Mouse (Mus musculus) adrenal gland, postnatal 36 days (tissue): ENCODE measurements at regions not wholly inside any gene's neighbourhood (a gene's known extent, or its start where the extent isn't known, plus 50 kb on each side); places are given as distances from the start of the nearest gene placed in this dataset.

Experiments used
- DNase-seq, 2 experiments: peaks; one replicate each; pipeline ENCODE4 v3.0.0; 2021; ENCODE audit warnings: mixed read lengths in 1 of 2

GRCm38 (mm10) chr13:59393231-59393938 lies 191.6 kb downstream of the Agtpbp1 start:
- no peak for DNase-seq

DNA sequence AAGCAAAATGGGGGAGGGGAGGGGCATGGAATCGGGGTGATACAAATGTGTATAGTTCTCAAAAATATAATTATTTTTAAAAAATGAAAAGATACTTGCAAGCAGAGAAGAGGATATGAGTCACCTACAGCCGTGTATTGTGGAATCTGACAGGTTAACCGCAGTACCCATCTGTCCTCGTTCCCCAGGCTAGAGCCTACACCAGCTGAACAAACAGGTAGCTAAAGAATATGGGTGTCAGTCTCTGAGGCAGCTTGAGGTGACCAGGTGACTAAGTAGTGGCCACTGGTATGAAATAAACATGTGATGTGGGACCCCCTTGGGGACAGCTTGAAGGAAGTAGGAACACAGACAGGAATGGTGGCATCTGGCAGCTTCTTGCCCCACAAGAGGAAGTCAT lies 192.2 kb downstream of the Agtpbp1 start:
- no peak for DNase-seq

GRCm38 (mm10) chr13:59387627-59388325 lies 197.3 kb downstream of the Agtpbp1 start:
- DNase-seq: no peak

DNA sequence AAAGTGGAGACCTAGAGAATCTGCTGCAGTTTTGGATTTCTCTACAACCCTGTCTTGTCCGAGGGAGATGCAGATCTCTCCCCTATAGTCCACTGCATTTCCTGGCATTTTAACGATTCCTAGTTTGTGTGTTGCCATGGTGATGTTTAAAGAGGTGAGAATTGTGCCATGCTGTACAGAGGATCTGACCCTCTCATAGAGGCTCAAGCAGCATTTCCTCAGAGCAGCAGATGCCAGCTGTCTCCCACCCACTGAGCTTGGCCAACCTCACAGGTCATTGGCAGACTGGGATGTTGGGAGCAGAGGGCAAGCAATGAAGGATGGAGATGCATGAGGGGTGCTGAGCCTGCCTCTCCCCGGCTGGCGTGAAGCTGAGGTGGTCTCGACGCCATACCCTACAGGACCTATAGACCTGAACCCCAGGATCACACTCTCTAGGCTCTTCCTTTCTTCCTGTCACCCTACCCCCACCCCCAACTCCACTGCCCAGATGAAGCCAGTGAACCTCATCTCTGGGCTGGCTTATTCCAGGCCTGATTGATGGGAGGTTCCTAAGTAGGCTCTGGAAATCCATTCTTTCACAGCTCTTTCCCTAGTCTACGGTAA lies 198.0 kb downstream of the Agtpbp1 start:
- DNase-seq: no peak

DNA sequence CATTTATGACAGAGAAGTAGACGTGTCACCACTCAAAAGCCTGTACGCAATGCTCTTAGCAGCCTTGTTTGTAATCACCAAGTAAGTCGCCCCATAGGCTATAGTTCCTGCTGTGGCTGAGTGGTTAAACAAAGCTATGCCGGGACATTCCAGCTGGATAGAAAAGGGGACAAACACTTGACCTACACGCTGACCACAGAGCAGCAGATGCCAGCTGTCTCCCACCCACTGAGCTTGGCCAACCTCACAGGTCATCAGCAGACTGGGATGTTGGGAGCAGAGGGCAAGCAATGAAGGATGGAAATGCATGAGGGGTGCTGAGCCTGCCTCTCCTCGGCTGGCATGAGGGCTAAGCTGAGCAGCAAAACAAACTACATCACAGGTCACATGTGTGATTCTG lies 199.2 kb downstream of the Agtpbp1 start:
- no peak for DNase-seq

DNA sequence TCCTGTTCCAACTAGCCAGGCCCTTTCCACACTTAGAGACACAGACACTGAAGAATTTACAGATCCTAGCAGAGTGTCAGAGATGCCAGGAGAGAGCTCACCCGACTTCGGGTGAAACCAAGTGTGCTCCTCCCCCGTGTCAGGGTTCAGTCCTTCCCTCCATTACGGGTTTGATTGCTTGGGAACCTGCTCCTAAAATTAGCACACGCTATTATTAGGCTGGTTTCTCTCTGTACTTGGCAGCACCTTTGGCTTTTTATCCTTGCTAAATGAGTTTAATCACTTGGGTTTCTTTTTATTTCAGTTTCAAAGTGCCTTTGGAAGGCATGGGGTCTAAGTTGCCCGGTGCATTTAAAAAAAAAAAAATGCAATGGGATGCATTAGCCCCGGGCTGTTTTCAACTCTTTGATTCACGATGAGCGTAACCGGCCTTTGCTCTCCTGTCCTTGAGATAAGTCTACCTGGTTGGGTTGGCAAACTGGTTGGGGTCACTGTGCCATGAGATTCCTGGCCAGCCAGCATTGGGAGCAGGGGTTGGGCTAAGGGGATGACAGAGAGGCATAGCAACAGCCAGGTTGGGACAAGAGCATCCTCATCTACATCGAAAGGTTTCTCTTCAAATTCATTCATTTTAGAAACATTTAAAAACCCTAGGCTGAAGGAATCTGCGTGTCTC lies 214.7 kb downstream of the Agtpbp1 start:
- DNase-seq: no peak

GRCm38 (mm10) chr13:59368550-59369449 lies 216.2 kb downstream of the Agtpbp1 start:
- DNase-seq: no peak

- DNase-seq: peak; percentile 75
Measured at GRCm38 (mm10) chr13:59365460-59365859, 219.6 kb downstream of the Agtpbp1 start.

DNA sequence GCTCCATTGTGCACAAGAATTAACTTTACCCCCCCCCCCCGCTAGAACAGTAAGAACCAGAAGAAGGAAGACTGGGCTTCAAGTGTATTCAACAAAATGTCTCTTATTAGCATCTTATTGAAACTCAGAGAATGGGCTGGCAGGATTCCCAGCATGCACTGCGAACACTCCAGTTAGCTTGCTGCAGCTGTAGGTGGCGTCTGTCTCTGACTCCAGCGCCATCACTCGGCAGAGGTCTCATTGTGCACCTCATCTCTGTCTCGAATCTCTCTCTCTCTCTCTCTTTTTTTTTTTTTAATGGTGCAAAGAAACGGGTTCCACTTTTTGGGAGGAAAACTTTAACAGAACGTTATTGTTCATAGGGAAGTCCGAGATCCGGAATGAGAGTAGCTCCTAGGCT lies 221.6 kb downstream of the Agtpbp1 start:
- DNase-seq: no peak

DNA sequence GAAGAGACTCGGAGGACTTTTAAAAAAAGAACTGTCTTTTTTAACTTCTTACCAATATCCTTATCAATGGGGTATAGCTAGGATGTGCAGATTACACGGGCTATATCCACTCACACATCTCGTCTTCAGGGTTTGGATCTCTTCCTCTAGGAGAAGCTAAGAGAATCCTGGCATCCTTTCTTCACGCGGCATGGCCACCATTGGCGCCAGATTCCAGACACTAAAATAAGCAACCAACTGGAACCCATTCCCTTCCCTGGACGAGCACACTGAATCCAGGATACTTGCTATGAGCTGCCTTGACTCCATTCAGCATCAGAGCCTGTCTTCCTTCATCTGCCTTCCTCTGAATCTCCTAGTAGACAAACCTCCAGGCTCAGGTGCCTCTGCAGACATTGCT lies 223.7 kb downstream of the Agtpbp1 start:
- DNase-seq: no peak

- no peak for DNase-seq
Measured at GRCm38 (mm10) chr13:59360026-59360425, 225.0 kb downstream of the Agtpbp1 start.

DNA sequence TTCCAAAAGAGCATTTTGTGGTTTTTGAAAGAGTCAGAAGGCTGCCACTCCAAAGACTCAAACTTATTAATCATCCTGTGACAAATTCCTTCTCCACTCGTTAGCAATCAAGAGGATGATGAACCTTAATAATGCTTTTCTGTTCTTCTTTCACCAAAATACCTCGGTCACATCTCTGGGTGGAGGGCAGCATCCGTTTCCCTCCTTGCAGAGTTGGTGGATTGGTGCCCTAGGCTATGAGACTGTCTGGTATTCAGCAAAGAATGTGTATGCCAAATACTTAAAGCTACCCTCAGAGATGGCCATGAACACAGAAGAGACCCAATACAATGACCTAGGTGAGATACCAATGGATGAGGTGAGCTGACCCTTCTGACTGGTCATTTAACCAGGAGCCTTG lies 226.6 kb downstream of the Agtpbp1 start:
- DNase-seq: no peak

GRCm38 (mm10) chr13:59351461-59351860 lies 233.6 kb downstream of the Agtpbp1 start:
- no peak for DNase-seq

DNA sequence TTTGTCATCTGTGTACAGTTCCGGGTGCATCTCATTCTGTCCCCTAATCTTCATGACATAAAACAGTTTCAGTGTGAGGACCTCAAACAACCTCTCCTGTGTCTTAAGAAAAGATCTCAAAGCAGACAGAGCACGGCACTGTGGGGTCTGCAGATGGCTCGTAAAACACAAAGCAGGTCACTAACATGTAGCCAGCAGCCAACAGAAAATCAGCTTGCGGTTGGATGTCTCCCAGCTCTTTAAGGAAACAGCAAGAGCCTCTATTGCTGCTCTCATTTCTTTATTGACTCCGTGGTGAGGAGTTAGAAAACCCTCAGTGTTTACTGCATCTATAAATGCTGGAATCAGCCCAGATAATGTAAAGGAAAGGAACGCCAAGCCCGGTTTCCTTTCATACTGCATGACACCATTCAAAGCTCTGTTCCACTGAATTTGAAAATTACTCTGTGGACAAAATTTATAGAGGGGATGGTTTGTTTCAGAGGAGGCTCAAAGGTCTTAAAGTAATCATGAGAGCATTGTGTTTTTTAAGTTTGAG lies 234.3 kb downstream of the Agtpbp1 start:
- no peak for DNase-seq

DNA sequence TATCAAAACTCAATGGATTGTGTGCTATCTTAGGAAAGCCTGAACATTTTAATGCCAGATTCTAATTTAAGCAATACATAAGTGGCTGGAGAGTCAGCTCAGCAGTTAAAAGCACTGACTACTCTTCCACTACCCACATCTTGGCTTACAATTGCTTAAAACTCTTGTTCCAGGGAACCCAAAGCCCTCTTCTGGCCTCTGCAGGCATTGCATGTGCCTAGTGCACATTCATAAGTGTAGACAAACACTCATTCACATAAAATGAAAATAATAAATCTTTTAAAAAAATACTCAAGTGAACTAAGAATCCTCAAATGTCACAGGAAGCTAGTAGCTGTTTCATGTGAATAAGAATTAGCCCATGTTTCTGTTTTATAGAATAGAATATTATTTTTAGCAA lies 236.5 kb downstream of the Agtpbp1 start:
- no peak for DNase-seq

DNA sequence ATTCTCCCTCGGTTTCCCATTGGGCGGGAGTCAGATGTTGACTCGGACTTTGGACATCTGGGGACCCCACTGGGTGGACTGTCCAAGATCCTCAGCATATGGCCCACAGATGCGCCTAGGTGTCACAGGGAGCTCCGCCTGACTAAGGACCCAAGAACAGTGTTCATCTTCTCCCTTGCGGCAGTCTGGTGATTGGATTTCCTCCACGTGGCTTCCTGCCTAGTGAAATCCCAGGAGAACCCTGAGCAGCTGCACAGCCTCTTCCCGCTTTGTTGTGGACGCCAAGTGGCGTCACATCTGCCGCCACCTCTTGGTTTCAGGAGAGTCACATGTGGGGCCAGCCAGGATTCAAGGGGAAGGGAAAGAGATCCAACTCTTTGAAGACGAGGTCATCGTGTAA lies 243.2 kb downstream of the Agtpbp1 start:
- DNase-seq: peak; percentile 2 to 9

DNA sequence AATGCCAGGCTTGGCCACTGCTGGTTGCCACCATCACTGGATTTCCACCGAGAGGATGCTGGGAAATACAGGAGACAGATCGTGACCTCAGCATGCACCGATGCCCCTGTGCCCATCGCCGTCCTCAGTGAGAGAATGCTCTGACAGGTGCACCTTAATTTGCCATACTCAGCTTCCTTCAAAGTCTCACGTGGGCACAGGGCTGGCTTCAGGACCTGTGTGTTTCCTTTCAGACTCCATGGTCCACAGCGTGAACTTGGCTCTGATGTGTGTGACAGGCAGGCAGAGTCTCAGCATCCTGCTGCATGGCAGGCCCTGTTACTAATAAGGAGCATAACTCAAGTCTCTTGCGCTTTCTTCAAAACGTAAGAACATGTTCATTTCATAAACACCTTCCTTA lies 246.6 kb downstream of the Agtpbp1 start:
- DNase-seq: no peak

- DNase-seq: no peak
Measured at GRCm38 (mm10) chr13:59323933-59324332, 261.1 kb downstream of the Agtpbp1 start.

DNA sequence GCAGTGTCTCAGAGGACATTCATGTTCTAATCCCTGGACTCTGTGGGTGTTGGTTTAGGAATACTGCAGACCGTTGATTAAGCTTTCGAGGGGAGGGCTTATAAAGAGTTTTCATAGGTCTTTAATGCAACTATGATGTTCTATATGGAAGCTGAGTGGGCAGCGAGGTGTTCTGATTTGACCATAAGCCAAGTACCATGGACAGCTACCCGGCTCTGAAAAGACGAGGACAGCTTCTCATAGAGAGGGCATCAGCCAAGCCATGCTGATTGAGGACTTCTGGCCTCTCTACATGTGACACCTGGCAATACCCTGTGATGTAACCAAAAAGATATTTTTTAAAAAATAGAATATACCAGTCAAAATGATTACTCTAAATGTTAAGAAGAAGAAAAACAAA lies 261.6 kb downstream of the Agtpbp1 start:
- peak; percentile 9 to 17 for DNase-seq

DNA sequence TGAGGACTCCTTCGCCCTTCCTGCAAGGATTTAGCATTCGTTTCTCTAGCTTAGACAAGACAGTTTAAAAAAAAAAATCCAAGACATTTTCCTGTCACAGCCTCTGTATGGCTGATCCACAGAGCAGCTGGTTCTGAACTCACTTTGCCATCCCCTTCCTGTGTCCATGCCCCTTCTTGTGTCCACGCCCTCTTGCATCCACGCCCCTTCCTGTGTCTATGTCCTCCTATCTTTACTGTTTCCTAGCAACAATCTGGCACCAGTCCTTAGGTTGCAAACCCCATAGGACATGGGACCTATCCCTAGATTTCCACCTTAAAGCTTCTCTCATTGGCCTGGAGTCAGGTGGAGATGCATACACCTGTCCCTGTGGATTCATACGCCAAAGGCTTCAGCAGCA lies 264.8 kb downstream of the Agtpbp1 start:
- DNase-seq: no peak

DNA sequence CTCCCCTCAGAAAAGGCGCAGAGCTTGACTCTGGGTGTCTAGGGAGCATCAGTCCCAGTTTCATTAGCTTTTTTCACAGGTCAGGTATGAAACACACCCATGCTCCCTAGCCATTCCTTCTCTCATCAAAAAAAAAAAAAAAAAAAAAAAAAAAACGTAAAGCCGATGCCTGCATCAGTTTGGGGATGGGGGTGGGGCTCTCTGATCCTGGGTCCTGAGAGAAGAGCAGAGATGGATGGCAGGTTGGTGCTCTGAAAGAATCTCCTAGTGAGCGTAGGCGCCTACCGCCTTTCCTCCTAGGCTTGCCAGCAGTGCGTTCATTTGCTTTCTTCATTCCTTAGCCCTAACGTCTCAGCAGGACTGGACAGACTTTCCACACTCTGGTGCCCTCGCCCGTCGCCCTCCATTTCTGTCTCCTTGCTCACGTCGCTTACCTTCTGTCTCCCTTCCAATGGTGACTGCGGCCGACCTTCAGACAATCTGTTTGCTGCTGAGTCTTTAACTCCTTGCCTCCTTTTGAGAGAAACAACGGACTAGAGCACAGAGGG lies 267.5 kb downstream of the Agtpbp1 start:
- DNase-seq: no peak
